Mouse (Mus musculus) spleen, postnatal 4 days (tissue): ENCODE measurements around the gene Memo1.
A peak's percentile ranks its signal among the peaks of the same experiment; 100 is the strongest.
"Not testable (repeated sequence)": the region's sequence is repeated elsewhere in the genome, so short reads cannot be mapped to it uniquely, and the experiment has no call there.

Experiments used
- DNase-seq, 2 experiments: peaks; one replicate each; pipeline ENCODE4 v3.0.0; 2022; ENCODE audit warnings: low spot score in 2 of 2

Memo1 gene

DNA sequence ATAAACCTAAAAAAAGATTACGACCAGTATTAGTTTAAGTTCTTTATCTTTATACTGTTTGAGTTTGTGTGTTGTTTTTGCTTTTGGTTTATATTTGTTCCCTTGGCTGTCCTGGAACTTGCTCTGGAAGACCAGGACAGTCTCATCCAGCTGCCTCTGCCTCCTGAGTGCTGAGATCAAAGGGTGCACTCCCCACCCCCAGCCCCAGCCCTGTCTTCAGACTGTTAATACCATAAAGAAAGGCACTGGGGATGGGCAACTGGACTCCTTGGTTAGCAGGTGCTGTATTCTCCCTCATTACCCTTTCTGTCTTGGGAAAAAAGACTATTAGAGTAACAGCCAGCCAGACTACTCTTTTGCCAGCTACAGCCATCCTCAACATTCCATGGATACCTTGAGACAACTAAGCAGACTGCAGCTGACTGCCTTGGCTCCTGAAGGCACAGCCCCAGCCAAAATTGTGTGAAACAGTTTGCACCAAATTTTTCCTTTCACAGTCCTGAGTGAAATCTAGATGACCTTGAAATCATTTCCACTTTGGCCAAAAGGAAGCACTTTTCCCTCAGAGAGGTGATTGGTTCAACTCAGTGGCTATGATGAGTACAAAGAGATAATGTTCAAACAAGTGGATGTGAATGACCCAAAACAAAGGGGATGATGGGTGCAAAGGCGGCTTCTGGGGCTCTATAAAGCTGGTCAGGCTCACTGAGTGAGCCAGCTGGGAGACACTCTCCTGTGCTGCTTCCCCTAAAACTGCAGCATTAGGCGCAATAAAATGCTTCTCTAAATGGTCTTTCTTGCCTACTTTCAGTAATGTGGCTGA is 30.8 kb downstream of the Memo1 start:
- no peak for DNase-seq

DNA sequence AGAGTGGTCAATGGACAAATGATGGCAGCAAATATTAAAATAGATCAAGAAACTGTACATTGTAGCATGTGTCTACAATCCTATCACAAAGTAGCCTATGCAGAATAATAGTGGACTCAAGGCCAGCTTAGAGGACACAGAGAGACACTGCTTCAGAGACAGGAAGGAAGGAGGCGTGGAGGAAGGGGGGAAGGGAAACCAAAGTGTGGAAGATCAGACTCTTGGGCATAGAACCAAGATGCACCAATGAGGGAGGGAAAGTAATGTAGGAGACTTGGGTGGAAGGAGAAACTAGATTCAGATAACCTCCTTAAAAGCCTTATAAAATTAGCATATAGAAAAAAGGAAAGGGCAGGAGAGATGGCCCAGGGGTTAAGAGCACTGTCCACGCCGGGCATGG is 32.9 kb downstream of the Memo1 start:
- DNase-seq: no peak

DNA sequence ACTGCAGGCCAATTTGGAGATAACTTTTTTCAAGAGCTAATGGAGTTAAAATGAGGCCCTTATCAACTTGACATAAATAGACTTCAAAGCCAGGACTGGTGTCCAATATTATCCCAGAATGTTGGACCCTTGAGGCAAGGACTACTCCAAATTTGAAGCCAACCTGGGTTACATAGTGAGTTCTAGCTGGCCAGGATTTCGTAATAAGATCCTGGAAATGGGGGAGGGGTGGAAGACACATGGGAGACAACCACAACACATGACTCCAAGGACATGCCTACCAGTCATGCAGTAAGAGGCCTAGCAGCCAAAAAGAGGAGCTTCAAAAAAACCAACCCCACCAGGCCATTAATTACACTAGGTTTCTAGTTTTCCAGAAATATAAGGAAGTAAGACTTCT is 50.0 kb downstream of the Memo1 start:
- no peak for DNase-seq

DNA sequence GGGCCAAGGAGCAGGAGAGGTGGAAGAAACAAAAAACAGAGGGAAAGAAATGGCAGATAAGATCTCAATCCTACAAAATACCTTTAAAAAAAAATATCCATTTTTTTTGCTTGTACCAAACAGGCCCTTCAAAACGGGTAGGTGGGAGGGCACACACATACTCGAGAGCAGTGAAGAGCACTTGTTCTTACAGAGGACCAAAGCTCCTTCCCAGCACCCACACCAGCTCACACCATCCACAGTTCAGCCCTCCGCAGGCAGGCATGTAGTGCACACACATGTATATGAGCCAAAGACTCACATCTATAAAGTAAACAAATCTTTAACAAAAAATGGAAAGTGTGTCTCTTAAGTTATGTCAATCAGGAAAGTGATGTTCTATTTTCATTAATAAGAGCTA is 52.5 kb downstream of the Memo1 start:
- no peak for DNase-seq

DNA sequence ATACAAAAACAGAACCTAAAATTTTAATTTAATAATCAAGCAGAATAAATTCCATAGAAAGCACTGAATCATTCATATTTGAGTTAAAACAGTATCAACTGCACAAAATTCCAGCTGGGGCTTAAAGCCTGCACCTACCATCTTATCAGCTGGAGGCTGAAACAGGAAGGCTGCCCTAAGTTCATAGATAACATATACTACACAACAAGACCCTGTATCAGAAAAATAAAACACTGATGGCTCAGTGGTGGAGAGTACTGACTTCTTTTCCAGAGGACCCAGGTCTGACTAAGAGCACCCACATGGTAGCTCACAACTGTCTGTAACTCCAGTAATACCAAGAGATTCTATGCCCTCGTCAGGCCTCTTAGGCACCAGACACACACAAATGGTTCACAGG is 55.0 kb downstream of the Memo1 start:
- DNase-seq: no peak

DNA sequence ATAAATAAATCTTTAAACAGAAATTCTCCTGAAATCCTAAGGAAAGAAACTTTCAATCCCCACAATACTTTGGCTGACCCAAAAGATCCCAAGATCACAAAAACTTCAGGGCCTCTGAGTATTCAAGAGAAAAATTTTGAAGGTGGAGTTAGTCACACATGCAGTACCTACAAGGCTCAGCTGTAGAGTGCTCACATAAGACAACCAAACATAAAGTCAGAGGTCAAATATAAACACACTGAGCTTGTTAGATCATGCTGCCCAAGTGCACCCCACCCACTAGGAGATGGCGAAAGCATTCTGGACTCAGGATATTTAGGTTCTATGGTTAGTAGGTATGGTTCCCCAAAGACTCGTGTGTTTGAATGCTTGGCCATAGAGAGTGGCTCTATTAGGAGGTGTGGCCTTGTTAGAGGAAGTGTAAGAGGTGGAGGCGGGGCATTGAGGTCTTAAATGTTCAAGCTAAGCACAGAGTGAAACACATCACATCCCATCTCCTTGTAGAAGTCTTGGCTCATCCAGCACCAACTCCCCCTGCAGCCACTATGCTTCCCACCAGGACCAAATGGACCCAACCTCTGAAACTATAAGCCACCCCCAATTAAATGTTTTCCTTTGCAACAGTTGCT is 67.1 kb downstream of the Memo1 start:
- DNase-seq: no peak

DNA sequence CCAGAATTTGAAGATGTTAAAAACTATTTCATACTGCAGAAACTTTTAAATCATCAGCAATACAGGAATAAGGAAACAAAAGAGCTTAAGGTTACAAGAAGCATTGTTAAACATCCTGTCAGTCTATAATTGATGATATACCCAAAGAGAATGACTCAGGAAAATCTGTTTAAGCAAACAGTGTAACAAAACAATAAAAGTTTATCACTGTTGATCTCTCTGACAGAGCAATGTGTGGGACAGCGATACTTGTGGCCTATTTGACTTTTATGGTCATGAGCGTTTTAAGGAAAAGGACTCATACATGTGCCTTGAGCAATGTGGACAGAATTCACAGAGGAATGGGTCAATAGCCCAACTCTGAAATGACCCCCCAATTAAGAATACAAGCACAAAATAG is 78.0 kb downstream of the Memo1 start:
- DNase-seq: no peak

DNA sequence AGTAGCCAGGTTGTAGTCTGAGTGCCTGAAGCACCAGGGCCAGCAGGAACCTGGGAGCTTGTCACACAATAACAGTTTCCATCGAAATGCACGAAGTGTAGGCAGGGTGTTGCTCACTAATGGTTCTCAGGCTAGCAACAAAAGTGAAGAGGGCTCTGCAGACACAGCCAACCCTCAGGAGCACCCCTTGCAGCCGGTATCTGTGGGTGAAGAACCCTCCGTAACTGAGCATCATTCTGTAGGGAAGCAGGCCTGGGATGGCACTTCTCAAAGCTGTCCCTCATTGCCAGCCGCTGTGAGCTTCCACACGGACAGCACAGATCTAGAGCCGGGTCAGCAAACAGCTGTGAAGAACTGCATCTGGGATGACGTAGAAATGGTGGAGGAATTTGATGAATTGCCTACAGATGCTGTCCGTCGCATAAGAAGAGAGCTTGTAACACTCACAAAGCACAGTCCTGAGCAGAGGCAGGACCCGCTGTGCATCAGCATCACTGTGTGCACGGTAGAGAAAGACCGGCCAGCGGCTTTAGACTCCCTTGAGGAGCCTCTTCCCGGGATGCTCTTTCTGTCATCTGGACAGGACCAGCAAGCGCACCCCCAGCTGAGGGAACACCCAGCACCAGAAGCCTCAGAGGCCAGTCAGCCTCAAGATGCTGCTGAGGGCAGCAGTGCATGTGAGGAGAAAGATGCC is 82.3 kb downstream of the Memo1 start:
- not testable (repeated sequence) for DNase-seq

DNA sequence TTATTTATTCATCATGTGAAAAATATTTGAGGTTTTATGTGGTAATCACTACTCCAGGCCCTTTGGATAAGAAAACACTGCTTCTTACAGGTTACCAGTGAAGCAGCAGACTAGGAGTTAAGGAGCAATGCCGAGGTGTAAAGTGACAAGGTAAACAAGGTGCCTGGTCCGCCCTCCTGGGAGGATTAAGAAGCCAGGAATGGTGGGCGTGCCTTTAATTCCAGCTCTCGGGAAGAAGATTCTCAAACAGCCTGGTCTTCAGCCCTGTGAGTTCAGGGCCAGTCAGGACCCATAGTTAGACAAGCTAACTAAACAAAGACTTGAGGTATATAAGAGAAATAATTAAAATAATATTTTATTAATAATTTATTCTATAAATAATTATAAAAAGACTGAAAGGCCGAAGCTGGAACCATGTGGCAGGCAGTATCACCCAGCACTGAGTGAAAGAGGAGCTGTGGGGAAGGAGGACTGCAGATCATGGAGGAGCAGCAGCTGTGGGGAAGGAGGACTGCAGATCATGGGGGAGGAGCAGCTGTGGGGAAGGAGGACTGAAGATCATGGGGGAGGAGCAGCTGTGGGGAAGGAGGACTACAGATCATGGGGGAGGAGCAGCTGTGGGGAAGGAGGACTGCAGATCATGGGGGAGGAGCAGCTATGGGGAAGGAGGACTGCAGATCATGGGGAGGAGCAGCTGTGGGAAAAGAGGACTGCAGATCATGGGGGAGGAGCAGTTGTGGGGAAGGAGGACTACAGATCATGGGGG is 86.0 kb downstream of the Memo1 start:
- no peak for DNase-seq

DNA sequence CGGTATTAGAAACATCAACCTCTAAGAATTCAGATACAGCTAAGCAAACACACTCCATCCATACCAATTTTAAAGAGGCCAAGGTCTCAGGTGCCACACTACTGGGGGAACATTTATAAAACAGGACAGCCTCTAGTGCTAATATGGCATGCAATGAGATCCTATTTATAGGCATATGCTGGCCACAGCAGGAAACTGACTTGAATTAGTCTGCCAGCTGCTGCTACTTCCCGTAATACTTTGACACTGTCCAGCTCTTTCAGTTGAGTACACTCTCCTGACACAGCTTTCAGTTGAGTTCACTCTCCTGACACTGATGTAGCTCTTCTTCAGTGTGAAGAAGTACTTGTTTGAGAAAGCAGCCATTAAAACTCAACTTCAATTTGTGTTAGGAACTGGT is 99.4 kb downstream of the Memo1 start:
- no peak for DNase-seq

DNA sequence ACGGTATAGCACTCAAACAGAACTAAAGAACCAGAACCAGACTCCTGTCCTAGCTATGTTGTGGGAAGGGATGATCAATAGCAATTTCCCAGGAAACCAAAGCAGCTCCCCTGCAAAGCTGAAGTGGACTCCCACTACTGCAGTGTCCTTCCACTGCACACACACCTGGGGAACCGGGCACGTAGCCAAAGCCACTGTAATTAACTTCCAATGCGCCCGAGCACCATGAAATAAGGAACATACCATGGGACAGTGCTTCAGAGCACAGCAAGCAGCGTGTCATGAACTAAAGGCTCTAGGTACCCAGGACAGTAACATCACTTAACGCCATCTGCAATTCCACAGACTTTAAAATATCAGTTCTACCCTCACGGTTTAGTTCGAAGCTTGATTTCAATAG is 100.6 kb downstream of the Memo1 start:
- DNase-seq: no peak

DNA sequence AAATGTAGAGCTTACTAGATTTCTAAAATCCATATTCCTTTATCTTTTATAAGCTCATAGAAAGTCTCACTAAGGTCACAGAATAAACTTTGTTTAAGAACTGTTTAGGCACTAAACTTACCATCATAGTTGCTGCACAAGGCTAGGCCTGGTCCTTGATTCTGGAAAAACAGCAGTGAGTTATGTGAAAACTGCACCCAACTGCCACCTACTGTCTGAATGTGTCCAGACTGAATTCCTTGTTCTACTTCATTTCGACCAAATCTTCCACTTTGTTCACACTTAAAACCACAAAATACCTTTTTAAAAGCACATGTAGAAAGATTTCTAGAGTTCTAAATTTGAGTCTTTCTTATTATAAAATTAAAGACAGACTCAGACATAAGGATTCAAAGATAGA is 101.9 kb downstream of the Memo1 start:
- no peak for DNase-seq

DNA sequence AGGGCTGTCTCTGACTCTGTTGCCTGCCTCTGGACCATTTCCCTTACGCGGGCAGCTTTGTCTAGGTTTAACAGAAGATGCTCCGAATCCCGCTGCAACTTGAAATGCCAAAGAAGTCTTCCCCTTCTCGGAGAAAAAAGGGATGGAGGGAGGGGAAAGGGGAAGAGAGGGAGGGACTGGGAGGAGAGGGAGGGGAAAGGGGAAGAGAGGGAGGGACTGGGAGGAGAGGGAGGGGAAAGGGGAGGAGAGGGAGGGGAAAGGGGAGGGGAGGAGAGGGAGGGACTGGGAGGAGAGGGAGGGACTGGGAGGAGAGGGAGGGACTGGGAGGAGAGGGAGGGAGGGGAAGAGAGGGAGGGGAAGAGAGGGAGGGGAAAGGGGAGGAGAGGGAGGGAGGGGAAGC is 103.9 kb downstream of the Memo1 start:
- DNase-seq: no peak

DNA sequence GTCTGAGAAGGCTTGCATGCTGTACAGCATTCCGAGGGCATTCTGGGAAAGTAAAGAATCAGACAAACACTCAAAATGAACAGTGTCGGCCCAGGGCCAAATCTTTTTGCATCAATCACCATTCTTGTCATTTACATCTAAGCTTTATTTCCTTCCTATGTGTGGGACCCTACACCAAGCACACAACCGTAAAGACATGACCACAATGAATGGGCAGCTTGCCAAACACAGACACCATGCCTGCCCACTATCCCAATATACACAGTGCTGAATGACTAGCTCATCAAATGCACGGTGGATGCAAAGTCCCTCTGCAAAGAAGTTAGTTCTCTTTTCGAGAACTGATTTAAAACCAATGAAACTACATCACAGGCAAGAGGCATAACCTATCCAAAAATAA is 109.1 kb downstream of the Memo1 start:
- DNase-seq: no peak

DNA sequence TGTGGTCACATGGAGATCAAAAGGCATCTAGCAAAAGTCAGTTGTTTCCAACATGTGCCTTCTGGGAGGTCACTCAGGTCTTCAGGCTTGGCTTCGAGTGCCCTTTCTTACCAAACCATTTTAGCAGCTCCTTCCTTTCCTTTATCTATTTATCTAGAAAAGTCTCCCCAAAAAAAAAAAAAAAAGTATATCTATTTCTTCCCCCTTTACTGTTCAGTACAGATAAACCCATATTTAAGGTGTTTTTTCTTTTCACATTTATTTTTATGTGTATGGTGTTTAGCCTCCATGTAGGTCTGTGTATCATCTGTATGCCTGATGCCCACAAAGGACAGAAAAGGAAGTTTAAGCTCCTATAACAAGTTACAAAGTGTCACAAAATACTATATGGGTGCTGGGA is 110.6 kb downstream of the Memo1 start:
- no peak for DNase-seq

DNA sequence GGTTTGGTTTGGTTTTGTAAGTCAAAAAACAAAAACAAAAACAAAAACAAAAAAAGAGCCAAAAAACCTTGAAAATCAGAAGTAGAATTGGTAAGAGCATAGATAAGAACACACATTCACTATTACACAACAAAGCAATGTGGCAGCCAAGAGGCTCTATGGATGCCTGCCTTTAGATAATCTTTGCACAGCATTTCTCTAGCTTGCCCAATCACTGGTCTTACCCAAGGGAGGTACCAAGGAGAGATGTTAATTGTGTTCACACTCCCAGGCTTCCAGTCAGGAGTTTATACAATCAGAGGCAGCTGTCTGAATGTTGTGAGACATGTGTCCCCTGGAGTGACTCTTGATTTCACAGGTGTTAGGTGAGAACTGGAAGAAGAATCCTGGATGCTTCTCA is 114.4 kb downstream of the Memo1 start:
- no peak for DNase-seq

DNA sequence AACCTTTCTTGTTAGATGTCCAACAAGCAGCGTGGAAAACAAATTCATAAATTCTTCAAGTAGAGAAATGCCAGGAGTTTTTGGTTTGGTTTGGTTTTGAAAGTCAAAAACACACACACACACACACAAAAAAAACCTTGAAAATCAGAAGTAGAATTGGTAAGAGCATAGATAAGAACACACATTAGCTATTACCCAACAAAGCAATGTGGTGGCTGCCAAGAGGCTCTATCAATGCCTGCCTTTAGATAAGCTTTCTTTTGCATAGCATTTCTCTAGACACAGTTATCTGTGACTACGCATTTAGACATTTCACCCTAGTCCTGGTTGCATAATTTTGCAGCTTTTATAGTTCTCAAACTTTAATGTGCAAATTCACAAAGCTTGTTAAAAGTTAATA is 115.7 kb downstream of the Memo1 start:
- not testable (repeated sequence) for DNase-seq

DNA sequence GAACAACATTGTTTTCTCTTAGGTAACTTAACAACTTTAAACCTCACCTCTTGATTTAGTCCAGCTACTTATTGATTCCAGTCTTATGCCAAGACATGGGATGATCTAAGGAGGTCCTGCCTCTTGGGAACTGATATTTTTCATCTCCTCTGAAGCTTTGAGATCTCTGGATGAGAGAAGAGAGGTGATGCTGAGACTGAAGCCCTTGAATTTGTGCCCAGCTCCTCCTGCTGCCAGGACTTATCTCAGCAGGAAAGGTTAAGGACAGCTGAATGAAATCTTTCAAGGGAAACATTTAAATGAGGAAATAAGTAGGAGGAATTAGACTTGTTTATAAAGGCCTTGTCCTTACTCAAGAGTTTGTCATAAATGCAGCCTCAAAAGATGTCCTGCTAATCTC is 121.6 kb downstream of the Memo1 start:
- DNase-seq: no peak

DNA sequence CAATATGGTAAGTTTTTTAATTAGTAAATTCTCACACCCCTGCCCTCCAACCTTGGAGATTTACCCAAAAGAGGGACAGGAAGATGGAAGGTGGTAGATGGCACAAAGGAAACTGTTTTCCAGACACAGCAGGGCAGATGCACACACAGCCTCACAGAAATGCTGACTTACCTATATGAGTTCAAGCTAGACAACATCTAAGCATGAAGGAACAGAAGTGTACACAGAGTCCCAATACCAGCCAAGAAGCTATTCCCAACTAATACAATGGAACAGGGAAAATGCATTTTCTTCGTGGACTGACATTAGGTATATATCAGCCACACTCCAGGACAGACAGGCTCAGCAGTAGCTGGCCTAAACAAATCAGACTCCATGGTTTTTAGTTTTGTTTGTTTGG is 122.5 kb downstream of the Memo1 start:
- DNase-seq: no peak

DNA sequence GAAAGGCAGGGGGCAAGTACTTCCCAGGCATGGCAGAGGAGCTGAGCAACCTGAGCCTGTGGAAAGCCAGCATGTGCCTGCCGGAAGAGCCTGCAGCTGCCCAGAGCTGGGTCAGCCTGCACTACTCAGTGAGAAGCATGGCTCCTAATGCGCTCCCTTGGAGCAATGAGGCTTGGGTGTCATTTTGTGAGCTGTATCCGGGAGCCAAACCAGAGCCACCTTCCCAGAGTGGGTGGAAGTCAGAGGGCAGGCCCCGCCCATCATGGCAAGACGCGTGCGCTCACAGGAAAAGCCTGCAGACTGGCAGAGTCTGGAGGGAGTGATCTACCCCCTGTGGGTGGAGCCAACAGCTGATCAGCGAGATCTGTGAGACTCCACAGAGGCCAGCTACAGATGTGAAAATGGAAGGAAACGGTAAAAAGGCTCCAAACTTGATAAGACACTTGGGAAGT is 135.9 kb downstream of the Memo1 start:
- peak; percentile 68 to 79 for DNase-seq

DNA sequence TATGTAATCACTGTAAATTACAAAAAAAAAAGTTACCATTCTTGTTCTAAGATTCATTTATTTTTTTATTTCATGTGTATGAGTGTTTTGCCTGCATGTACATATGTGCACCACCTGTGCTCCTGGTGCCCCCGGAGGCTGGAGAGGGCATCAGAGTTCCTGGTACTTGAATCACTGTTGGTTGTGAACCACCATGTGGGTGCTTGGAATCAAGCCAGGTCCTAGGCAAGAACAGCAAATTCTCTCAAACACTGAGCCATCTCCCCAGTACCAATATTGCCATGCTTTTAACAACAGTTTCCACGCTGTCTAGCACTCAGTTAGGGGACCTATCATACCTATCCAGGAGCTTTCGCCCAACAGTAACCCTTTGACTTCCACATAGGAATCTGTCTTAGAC is 137.2 kb downstream of the Memo1 start:
- DNase-seq: no peak
